Mouse (Mus musculus): ENCODE results near the gene Smarcc1. TPM values are rescaled to one million over a fixed set of nuclear protein-coding genes. Genes with fewer than 3 reads are reported as not detected.
"Not testable (repeated sequence)": the region's sequence is repeated elsewhere in the genome, so short reads cannot be mapped to it uniquely, and the experiment has no call there.

The Smarcc1 gene
- polyA plus RNA-seq, 1 experiment from 2014 or later, result 211 TPM

- H3K36me3 ChIP-seq, result peaks cover 80% of the 10 kb centered on the region
- H3K4me3 ChIP-seq, result peak overlapping the region; percentile 88
- H3K9me3 ChIP-seq (replicated peaks), result no peaks in the 10 kb centered on the region
- H3K4me1 ChIP-seq, result peaks cover 10% of the 10 kb centered on the region
- no peaks in the 10 kb centered on the region for H3K27me3 ChIP-seq
- peak overlapping the region; percentile 60; the same call in 1 of the 2 replicates for H3K27ac ChIP-seq
- peak; percentile 93 for ATAC-seq (ENCODE audit: low FRiP score)
- 3% methylated on average over 41 of the region's 41 CpGs for WGBS
- peak overlapping the region; percentile 91 for H3K4me2 ChIP-seq (replicated peaks)
- peak overlapping the region; percentile 92 for H3K9ac ChIP-seq
These were observed 16.6 kb upstream of the Smarcc1 start for GRCm38 (mm10) chr9:110100627-110101600.

GRCm38 (mm10) chr9:110116353-110116976 is 1.0 kb upstream of the Smarcc1 start:
- no peak; the same call in 1 of the 2 replicates for ATAC-seq (ENCODE audit: low FRiP score)
- WGBS, result 9% methylated on average over 10 of the region's 10 CpGs
- Histone ChIP-seq H3K9ac (peak overlapping the region; percentile 95), H3K9me3 (replicated peaks) (no peaks in the 10 kb centered on the region), H3K27ac (peak overlapping the region; percentile 98), H3K27me3 (no peaks in the 10 kb centered on the region), H3K4me2 (replicated peaks) (peak overlapping the region; percentile 78), H3K4me1 (peaks cover 20% of the 10 kb centered on the region), H3K4me3 (peak overlapping the region; percentile 87), H3K36me3 (peaks cover 26% of the 10 kb centered on the region)

DNA sequence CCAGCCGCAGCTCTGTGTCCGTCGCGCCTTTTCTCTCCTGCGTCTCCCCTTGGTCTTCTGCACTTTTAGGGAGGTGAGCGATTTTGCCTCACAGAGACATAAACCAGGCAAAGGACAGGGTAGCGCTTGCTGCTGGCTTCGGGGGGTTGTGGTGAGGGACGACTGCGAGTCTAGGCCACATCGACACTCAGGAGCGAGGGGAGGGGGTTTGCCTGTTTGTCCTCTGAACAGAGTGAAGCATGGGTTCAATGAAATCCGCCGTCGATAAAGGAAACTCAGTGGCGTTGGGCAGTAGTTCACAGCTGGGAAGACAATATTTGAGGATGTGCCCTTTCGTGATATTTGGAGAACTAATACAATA is 251 bp downstream of the Smarcc1 start, which contains the start of gene Dhx30:
Dhx30 (minus strand) TSS at position 52 of the 361 bp plus-strand sequence.
- Histone ChIP-seq H3K36me3 (peaks cover 15% of the 10 kb centered on the region), H3K4me3 (peak within 1 kb of the TSS; percentile 87), H3K27ac (peak within 1 kb of the TSS; percentile 98), H3K4me1 (peaks cover 20% of the 10 kb centered on the region), H3K27me3 (no peaks in the 10 kb centered on the region), H3K9ac (peak within 1 kb of the TSS; percentile 95), H3K4me2 (replicated peaks) (peak within 1 kb of the TSS; percentile 78), H3K9me3 (replicated peaks) (no peaks in the 10 kb centered on the region)
- WGBS, result 1% methylated on average over 17 of the region's 17 CpGs
- ATAC-seq (ENCODE audit: low FRiP score), result peak; percentile 33

- H3K27me3 ChIP-seq, result no peaks in the 10 kb centered on the region
- 45% methylated on average over 1 of the region's 1 CpGs for WGBS
- ATAC-seq (ENCODE audit: low FRiP score), result no peak
- peaks cover 20% of the 10 kb centered on the region for H3K4me1 ChIP-seq
- peak overlapping the region; percentile 78 for H3K4me2 ChIP-seq (replicated peaks)
- H3K27ac ChIP-seq, result peak overlapping the region; percentile 98
- H3K4me3 ChIP-seq, result peak overlapping the region; percentile 87
- peaks cover 10% of the 10 kb centered on the region for H3K36me3 ChIP-seq
- H3K9ac ChIP-seq, result peak overlapping the region; percentile 95
- no peaks in the 10 kb centered on the region for H3K9me3 ChIP-seq (replicated peaks)
These were observed 741 bp downstream of the Smarcc1 start for GRCm38 (mm10) chr9:110118249-110118648.

- H3K4me2 ChIP-seq (replicated peaks), result no peak overlapping the region
- peaks cover 13% of the 10 kb centered on the region for H3K4me1 ChIP-seq
- no peaks in the 10 kb centered on the region for H3K27me3 ChIP-seq
- no peak overlapping the region for H3K27ac ChIP-seq
- WGBS, result 70% methylated on average over 4 of the region's 4 CpGs
- H3K9ac ChIP-seq, result no peak overlapping the region
- no peaks in the 10 kb centered on the region for H3K9me3 ChIP-seq (replicated peaks)
- no peak for ATAC-seq (ENCODE audit: low FRiP score)
- no peaks in the 10 kb centered on the region for H3K36me3 ChIP-seq
- H3K4me3 ChIP-seq, result no peak overlapping the region
These were observed 3.9 kb downstream of the Smarcc1 start for GRCm38 (mm10) chr9:110121424-110121823.

- WGBS, result 87% methylated on average over 2 of the region's 2 CpGs
- no peak for ATAC-seq (ENCODE audit: low FRiP score)
- Histone ChIP-seq H3K4me1 (peaks cover 9% of the 10 kb centered on the region), H3K4me2 (replicated peaks) (no peak overlapping the region), H3K36me3 (no peaks in the 10 kb centered on the region), H3K4me3 (no peak overlapping the region), H3K27me3 (no peaks in the 10 kb centered on the region), H3K9me3 (replicated peaks) (no peaks in the 10 kb centered on the region), H3K9ac (no peak overlapping the region), H3K27ac (no peak overlapping the region)
These were observed 5.8 kb downstream of the Smarcc1 start for GRCm38 (mm10) chr9:110123322-110123721.

DNA sequence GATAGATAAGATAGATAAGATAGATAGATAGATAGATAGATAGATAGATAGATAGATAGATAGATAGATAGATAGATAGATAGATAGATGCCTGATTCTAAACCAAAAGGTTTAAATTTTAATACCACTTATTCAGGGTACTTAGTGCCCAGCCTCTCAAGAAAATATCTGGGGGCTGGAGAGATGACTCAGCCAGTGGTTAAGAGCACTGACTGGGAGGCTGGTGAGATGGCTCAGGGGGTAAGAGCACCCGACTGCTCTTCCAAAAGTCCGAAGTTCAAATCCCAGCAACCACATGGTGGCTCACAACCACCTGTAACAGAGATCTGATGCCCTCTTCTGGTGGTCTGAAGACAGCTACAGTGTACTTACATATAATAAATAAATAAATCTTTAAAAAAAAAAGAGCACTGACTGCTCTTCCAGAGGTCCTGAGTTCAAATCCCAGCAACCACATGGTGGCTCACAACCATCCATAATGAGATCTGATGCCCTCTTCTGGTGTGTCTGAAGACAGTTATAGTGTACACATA is 6.6 kb downstream of the Smarcc1 start:
- H3K27me3 ChIP-seq; H3K4me3 ChIP-seq; ATAC-seq (ENCODE audit: low FRiP score); H3K4me2 ChIP-seq (replicated peaks); H3K36me3 ChIP-seq; H3K9me3 ChIP-seq (replicated peaks); H3K4me1 ChIP-seq; H3K27ac ChIP-seq; H3K9ac ChIP-seq: not testable (repeated sequence)
- 56% methylated on average over 2 of the region's 2 CpGs for WGBS

GRCm38 (mm10) chr9:110130896-110131524 is 13.5 kb downstream of the Smarcc1 start:
- H3K9me3 ChIP-seq (replicated peaks), result no peaks in the 10 kb centered on the region
- H3K9ac ChIP-seq, result peak overlapping the region; percentile 92
- H3K27ac ChIP-seq, result peak overlapping the region; percentile 93
- peak overlapping the region; percentile 60 for H3K4me2 ChIP-seq (replicated peaks)
- no peak for ATAC-seq (ENCODE audit: low FRiP score)
- WGBS, result 29% methylated on average over 10 of the region's 10 CpGs
- no peaks in the 10 kb centered on the region for H3K27me3 ChIP-seq
- H3K4me1 ChIP-seq, result peaks cover 26% of the 10 kb centered on the region
- peak overlapping the region; percentile 96 for H3K4me3 ChIP-seq
- H3K36me3 ChIP-seq, result peaks cover 13% of the 10 kb centered on the region

DNA sequence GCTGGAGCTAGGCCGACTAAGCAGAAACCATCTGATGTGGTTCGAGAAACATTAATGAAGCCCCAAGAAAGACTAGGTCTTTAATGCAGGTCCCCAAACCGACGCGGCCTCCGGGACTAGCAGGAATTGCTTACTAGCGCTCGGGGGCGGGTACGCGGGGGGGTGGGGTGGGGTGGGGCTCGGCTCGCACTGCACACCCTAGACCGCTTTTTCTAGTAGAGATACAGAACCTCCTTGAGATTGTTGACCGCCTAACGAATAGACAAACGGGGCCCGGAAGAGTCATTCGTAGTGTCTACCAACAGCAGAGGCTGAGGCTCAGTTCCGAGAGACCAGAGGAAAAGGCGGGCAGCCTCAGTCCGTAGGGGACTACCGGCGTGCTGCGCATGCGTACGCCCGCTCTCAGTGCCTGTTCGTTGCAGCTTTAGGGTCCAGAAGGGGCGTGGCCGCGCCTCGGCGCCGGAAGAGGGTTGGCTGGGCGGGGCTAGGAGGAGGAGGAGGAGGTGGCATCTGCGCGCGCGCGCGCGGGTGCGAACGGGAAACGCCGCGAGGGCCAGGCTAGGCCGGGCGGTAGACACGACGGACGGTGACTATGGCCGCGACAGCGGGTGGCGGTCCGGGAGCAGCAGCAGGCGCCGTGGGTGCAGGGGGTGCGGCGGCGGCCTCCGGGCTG is 14.2 kb downstream of the Smarcc1 start:
- Histone ChIP-seq H3K27ac (peak overlapping the region; percentile 93), H3K36me3 (peaks cover 20% of the 10 kb centered on the region), H3K4me2 (replicated peaks) (peak overlapping the region; percentile 60), H3K27me3 (no peaks in the 10 kb centered on the region), H3K9ac (peak overlapping the region; percentile 92), H3K4me3 (peak overlapping the region; percentile 96), H3K4me1 (peaks cover 26% of the 10 kb centered on the region), H3K9me3 (replicated peaks) (no peaks in the 10 kb centered on the region)
- under 1% methylated on average over 64 of the region's 64 CpGs for WGBS
- peak; percentile 95 for ATAC-seq (ENCODE audit: low FRiP score)

GRCm38 (mm10) chr9:110132201-110132605 is 14.7 kb downstream of the Smarcc1 start:
- H3K9me3 ChIP-seq (replicated peaks), result no peaks in the 10 kb centered on the region
- peak overlapping the region; percentile 96 for H3K4me3 ChIP-seq
- peak overlapping the region; percentile 60 for H3K4me2 ChIP-seq (replicated peaks)
- peak overlapping the region; percentile 93 for H3K27ac ChIP-seq
- H3K4me1 ChIP-seq, result peaks cover 26% of the 10 kb centered on the region
- under 1% methylated on average over 36 of the region's 38 CpGs for WGBS
- ATAC-seq (ENCODE audit: low FRiP score), result peak; percentile 73
- H3K9ac ChIP-seq, result peak overlapping the region; percentile 92
- H3K27me3 ChIP-seq, result no peaks in the 10 kb centered on the region
- H3K36me3 ChIP-seq, result peaks cover 25% of the 10 kb centered on the region

- H3K9me3 ChIP-seq (replicated peaks), result no peaks in the 10 kb centered on the region
- H3K27ac ChIP-seq, result no peak overlapping the region
- H3K4me3 ChIP-seq, result peak overlapping the region; percentile 96
- ATAC-seq (ENCODE audit: low FRiP score), result no peak
- H3K4me2 ChIP-seq (replicated peaks), result peak overlapping the region; percentile 60
- H3K36me3 ChIP-seq, result peaks cover 26% of the 10 kb centered on the region
- peaks cover 26% of the 10 kb centered on the region for H3K4me1 ChIP-seq
- H3K9ac ChIP-seq, result peak overlapping the region; percentile 92
- no peaks in the 10 kb centered on the region for H3K27me3 ChIP-seq
- 64% methylated on average over 6 of the region's 6 CpGs for WGBS
These were observed 15.4 kb downstream of the Smarcc1 start for GRCm38 (mm10) chr9:110132921-110133320.

Measured in hindbrain, embryonic 12.5 days (tissue).